Mouse (Mus musculus): ENCODE data around the gene Ldlrad2. TPM values are rescaled to one million over a fixed set of nuclear protein-coding genes. Genes with fewer than 3 reads are reported as not detected.

The Ldlrad2 gene
- polyA plus RNA-seq (2015; fragmentation: Illumina TruSeq; extraction: RNeasy Lipid Tissue Mini Kit (QIAGEN cat#74804); ENCODE audit: insufficient read depth, low replicate concordance) = not detected

DNA sequence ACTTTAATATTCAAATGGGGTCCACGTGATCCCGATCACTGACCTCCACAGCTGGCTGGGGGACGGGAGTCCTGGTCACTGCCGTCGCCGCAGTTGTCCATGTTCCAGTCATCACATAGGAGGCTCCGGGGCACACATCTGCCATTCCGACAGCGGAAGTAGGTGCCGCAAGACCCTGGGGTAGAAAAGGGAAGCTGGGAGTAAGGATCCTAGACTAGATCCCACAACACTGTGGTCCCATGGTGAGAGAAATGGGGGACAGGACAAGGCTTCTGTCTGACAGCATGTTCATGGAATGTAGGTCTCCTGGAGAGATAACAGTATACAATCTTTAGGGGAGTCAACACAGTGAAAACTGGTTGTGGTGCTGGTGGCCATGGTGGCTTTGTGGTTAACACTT, at the start of gene Ldlrad2:
TSS of gene Ldlrad2 (minus strand) at position 101 of the 400 bp plus-strand sequence.

GRCm38 (mm10) chr4:137593601-137594495, 19.5 kb upstream of the Ldlrad2 start, which contains the start of gene Usp48:
Usp48 (plus strand) TSS chr4:137593755.

Other genes starting within 250 kb of the Ldlrad2 start
- gene Cdc42, start 216.8 kb downstream of the Ldlrad2 start, polyA plus RNA-seq (2015; fragmentation: Illumina TruSeq; extraction: RNeasy Lipid Tissue Mini Kit (QIAGEN cat#74804); ENCODE audit: insufficient read depth, low replicate concordance) = 788 TPM
- not detected for gene Cela3a, start 164.8 kb downstream of the Ldlrad2 start, polyA plus RNA-seq (2015; fragmentation: Illumina TruSeq; extraction: RNeasy Lipid Tissue Mini Kit (QIAGEN cat#74804); ENCODE audit: insufficient read depth, low replicate concordance)
- 2.5 TPM for gene Cela3b, start 144.0 kb downstream of the Ldlrad2 start, polyA plus RNA-seq (2015; fragmentation: Illumina TruSeq; extraction: RNeasy Lipid Tissue Mini Kit (QIAGEN cat#74804); ENCODE audit: insufficient read depth, low replicate concordance)
- gene 1700013G24Rik, start 121.3 kb downstream of the Ldlrad2 start, polyA plus RNA-seq (2015; fragmentation: Illumina TruSeq; extraction: RNeasy Lipid Tissue Mini Kit (QIAGEN cat#74804); ENCODE audit: insufficient read depth, low replicate concordance) = not detected
- gene Hspg2, start 105.8 kb downstream of the Ldlrad2 start, polyA plus RNA-seq (2015; fragmentation: Illumina TruSeq; extraction: RNeasy Lipid Tissue Mini Kit (QIAGEN cat#74804); ENCODE audit: insufficient read depth, low replicate concordance) = 2.9 TPM
- gene Usp48, start 19.2 kb upstream of the Ldlrad2 start, polyA plus RNA-seq (2015; fragmentation: Illumina TruSeq; extraction: RNeasy Lipid Tissue Mini Kit (QIAGEN cat#74804); ENCODE audit: insufficient read depth, low replicate concordance) = 168 TPM
- 2.7 TPM for gene Rap1gap, start 90.2 kb upstream of the Ldlrad2 start, polyA plus RNA-seq (2015; fragmentation: Illumina TruSeq; extraction: RNeasy Lipid Tissue Mini Kit (QIAGEN cat#74804); ENCODE audit: insufficient read depth, low replicate concordance)
- 6.6 TPM for gene Alpl, start 221.8 kb upstream of the Ldlrad2 start, polyA plus RNA-seq (2015; fragmentation: Illumina TruSeq; extraction: RNeasy Lipid Tissue Mini Kit (QIAGEN cat#74804); ENCODE audit: insufficient read depth, low replicate concordance)

Measured in spleen, adult 10 weeks (tissue).